Mouse (Mus musculus) ovary, adult 18-20 months (tissue): Measurements from ENCODE around the gene Gipc3.

Source experiments
- DNase-seq: peaks from one replicate; pipeline ENCODE4 v3.0.0; 2022; ENCODE audit warnings: low spot score, mixed read lengths

Gene Gipc3

DNA sequence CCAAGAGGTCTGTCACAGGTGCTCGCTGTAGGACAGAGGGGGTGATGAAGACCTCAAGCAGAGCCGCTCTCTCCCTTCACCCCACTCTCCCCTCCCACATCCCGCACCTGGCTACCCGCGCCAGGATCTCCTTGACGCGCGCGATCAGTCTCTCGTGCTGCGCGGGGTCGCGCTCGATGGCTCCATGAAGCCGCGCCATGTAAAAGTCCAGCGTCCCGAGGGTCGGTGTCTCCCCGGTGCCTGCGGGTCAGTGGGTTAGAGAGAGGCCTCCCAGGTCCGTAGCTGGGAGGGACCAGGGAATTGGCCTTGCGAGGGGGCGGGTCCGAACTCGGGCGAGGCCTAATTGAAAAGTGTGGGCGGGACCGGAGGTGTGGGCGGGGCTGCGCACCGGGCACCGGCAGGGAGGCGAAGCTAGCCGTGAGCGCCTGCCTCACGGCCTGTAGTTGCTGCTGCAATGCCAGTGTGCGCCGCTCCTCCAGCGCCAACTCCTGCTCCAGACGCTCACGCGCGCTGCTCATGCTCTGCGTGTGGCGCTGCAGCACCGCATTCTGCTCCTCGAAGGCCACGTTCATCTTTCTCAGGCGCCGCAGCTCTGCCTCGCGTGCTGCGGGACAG is 3.5 kb upstream of the Gipc3 start:
- peak; percentile 62 for DNase-seq

DNA sequence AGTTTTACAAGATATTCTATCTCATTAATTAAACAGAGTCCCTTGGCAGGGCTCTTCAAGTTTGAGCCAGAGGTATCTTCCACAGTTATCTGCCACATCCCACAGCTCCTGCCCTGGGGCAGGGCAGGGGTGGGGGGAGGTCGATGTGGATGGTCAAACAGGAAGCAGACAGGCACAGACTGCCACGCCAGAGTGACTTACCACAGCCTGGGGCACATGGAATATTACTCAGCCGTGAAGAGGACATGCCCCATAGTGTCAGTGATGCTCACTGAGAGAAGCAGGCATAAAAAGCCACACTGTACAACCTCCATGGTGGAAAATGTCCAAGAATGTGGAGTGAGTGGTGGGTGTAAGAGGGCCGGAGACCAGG is 2.1 kb upstream of the Gipc3 start:
- DNase-seq = no peak

DNA sequence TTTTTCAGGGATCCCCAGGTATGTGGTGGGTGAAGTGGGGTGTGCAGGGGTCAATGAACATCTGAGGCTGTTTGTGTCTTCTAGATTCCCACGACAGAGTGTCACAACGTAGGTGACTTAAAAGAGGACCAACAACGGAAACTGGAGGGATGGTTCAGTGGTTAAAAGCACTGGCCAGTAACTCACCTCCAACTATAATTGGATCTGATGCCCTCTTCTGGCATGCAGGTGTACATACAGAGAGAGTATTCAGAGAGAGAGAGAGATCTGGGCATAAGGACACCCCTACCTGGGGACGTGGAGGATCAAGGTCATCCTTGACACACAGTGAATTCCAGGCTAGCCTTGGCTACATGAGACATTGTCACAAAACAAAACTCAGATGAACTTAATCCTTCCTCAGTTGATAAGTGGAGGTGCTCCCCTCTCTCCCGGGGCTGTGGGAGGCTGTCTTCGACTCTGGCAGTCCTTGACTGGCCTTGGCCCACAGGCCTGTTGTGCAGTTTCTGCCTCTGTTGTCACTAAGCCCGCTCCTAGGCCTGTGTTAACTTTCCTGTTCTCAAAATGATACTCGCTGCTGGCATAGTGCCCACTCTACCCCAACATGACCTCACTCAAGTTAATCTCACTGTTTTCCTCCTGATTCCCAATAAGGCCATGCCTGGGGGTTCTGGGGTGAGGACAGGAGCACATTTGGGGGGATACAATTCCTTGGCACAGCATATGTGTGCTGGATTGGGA is 1.5 kb upstream of the Gipc3 start:
- no peak for DNase-seq

DNA sequence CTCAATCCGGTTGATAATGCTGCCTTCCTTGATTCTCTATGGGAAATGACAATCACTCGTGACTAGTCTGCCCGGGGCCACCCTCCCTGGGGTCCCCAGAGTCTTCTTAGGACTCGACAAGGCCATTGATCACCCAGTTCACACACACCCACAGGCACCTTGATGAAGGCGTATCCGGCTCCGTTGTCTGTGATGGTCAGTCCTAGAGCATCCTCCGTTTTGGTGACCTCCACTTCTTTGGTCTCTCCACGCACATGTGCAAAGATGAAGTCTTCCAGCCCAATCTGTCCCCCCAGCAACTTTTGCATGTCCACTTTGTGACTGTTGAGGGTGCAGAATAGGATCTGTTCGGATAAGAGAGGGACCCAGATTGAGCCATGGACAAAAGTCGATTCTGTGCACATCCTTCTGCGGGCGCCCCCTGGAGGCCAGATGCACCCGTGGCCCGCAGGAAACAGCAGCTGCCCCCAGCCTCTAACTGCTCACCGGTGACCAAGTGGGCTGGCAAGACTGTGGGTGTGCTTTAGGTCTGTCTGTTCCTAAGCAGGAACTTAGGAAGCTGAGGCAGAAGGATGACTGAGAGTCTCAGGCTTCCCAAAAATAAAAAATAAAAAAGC is 1.6 kb downstream of the Gipc3 start:
- no peak for DNase-seq

DNA sequence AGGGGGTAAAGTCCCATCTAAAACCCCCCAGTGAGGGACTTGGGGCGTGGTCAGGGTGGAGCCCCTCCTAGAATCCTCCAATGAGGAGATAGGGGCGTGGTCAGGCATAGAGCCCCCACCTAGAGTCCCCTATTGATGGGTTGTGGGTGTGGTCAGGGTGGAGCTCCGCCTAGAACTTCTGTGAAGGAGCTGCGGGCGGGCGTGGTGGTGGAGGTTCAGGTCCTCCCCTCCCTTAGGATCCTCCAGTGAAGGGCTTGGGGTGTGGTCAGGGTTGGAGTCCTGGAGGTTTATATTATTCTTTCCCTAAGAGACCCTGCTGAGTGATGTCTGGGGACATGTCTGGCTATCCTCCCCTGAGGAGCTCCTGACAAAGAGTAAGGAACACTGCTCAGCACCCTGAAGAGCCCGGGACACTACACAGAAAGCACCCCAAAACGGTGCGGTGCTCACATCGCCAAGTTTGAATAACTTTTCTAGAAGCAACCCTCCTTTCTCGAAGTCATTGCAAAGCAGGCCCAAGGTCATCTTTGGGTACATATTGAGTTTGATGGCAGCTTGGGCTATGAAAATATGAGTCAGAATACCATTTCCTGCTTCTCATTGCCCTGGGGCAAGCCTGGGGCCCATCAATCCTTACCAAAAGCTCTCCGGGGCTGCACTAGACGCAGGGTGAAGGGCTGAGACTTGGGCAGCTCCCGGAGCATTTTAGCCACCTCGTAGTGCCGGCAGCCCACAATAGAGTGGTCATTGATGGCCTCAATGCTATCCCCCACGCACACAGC is 2.3 kb downstream of the Gipc3 start:
- DNase-seq = no peak

DNA sequence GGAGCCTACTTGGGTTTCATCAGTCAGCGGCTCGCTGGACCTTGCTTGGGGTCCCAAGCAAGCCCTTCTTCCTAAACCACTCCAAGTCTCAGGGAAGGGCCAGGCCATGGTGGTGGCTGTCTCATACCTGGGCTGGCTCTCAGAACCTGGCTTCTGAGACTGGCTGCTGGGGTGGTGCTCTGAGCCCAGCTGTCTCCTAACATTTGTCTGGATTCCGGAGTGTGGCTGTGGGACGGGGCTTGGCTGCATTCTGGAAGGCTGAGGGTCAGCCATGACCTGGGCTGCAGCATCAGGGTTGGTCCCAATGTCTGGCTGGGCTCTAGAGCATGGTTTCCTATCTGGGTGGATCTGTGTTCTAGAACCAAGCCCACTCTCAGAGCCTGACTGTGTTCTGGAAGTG is 6.5 kb downstream of the Gipc3 start:
- DNase-seq = no peak

DNA sequence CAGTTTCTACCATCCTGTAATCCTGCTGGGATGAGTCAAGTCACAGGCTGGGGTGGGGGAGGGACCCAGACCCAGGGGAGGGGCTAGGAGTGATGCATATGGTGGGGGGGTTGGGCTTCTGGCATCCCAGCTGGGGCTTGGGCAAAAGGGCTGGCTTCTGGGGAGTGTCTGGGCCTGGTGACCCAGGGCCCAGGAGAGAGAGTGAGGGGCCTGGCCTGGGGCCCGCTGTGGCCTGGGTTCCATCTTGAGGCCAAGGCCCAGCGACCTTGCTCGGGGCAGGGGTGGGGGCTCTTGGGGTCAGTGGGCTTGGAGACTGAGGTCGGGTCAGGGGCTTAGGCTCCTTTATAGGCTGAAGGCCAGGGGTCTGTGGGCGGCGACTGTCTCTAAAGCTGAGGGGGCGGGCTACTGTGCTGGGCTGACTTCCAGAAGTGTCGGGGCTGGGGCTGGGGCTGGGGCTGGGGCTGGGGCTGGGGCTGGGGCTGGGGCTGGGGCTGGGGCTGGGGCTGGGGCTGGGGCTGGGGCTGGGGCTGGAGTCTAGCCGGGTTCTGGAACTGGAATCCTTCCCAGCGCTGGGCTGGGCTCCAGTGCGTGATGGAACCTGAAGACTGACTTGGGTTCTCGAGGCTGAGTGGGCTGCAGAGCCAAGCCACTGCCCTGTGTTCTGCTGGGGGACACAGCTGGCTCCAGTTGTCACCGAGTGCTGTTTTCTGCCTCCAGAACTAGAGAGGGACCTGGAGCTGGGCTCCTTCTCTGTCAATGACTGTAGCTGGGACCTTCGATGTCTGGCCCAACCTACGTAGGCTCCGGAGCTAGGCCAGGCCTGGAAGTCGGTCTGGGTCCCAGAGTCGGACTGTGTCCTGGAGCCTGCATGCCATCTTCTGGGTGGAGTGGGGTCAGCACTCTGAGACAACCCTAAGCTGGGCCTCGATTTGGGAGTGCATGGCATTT is 7.4 kb downstream of the Gipc3 start:
- DNase-seq = no peak

DNA sequence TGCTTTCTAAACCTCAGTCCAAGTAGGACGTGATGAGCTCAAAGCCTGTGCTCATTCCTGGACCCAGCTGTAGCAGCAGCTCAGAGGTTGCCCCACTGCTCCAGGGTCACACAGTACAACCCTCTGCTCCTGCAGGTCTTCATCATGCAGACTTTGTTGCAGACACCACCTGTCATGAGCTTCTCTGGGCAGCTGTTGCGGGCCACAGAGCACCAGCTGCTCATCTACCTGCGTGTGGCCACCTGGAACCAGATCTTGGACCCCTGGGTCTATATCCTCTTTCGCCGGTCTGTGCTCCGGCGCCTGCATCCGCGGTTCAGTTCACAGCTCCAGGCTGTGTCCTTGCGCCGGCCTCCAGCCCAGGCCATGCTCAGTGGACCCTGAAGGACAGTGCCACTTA is 8.7 kb downstream of the Gipc3 start:
- DNase-seq = no peak

DNA sequence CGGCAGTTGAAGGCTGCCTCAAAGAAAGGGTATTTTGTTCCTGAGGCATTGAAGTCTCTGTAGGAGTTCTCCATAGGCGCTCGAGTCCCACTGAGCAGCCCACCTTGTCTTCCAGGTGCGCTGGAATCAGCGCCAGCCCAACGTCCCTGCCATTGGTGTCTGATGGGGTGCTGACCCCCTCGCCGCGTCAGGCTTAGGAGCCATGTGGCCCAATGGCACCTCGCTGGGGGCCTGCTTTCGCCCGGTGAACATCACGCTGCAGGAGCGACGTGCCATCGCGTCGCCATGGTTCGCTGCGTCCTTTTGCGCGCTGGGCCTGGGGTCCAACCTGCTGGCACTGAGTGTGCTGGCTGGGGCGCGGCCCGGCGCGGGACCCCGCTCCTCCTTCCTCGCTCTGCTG is 10.8 kb downstream of the Gipc3 start:
- no peak for DNase-seq

DNA sequence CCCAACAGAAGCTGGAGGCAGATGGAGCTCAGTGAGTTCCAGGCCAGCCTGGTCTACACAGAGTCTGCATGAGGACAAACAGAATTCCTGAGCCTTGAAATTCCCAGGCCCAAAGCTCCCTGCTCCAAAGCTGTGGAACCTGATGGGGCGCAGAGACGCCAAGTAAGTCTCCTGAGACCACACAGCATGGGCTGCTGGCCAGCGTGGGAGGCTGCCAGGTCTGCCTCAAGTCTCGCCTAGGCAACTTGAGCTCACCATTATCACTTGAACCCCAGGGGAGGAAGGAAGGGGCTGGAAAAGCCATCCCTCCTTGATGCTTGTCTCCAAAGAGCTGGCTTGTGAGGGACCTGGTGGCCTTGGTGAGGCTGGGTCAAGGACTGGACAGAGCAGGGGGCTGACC is 13.1 kb downstream of the Gipc3 start:
- DNase-seq = no peak

DNA sequence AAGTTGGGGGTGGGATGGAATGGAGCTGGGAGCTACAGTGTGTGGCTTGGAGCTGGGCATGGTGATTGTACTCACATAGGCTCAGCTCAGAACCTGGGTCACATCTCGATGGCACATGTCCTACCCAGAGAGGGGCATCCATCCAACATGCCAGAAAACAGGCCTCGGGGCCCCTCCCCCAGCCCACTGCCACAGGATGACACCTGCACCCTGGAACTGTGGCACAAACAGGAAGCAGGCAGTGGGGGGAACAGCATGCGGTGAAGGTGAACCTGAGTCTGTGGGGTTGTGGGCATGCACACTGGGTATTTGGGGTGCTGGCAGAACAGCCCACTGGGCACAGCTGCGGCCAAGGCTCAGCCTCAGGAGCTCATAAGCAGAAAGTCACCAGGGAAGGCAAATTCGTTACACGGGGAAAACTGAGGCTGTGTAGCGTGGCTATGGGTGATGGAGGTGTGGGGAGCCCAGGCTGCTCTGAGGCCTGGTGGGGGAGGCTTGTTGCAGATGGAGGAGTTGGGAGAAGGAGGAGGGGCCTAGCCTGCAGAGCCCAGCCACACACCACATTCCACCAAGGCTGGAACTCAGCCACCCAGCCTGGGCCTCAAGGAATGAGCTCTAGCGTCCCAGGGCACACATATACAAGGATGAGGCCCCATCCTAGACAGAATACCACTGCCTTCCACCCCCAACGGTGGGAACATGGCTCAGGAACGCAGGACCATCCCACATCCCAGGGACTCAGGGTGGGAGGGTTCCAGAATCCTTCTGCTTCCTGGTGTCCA is 13.7 kb downstream of the Gipc3 start:
- DNase-seq = no peak

DNA sequence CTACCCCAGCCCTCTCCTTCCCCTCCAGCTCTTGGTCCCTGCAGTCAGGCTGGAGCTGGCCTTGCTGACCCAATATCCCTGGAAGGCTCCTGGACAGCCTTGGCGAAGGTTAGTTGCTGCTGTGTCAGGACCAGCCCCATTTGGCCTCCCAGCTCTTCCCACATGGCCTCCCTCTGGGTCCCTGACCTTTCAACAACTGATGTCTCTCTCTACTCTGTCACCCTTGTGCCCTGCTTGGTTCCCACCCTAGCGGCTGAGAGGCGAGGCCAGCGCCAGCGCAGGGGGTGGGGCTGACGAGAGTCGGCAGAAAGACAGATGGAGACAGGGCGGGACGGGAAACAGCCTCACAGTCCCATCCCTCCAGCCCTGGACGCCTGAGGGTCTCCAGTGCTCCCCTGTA is 14.7 kb downstream of the Gipc3 start, which contains the start of gene Tbxa2r:
Gene Tbxa2r (plus strand): TSS at position 346 of the 400 bp plus-strand sequence.
- no peak for DNase-seq

DNA sequence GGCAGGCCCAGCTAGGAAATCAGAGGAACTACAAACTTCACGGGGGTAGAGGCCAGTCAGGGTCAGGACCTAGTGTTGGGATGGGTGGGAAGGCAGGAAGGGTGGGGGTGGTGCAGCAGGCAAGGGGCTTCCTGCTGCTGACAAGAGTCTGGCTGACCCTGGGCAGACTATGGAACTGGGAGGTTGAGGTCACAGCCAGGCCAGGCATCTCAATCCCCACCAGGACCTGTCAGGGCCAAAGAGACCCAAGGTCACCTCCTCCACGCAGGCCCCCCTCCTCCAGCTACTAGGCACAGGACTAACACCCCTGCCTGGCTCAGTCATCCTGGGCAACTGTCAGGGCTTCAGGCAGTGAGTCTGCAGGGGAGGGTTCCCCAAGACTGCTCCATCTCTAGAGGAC is 15.1 kb downstream of the Gipc3 start:
- DNase-seq = no peak

DNA sequence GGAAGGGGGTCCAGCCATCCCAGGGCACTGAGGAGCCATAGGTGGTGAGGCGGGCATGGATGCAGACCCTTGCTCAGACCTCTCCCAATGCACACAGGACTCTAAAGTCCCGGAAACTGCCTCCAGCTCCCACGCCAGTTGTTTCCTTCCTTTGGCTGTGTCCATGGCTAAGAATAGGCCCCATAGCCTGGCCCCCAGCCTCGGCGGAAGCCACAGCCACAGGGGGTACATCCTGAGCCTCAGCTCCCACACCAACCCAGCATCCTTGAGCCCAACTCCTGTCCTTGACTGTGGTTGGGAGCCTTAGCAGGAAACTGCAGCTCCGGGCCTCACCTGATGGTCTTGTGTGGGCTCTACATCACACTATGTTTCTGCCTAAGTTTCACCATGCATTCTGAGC is 16.2 kb downstream of the Gipc3 start:
- no peak for DNase-seq

DNA sequence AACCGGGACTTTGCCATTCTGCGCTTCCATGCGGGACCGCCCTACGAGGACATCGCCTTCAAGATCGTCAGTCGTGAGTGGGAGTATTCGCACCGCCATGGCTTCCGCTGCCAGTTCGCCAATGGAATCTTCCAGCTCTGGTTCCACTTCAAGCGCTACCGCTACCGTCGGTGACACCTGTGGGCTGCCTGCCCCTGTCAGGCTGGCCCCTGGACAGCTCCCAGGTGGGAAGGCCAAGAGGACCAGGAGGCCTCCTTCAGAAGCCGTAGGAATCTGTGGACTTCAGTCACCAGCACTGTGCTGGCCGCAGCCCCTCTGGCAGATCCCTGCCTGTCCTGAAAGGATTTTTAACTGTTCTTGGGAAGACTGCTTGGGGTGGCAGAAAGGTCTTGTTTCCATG is 17.3 kb downstream of the Gipc3 start:
- DNase-seq = no peak

DNA sequence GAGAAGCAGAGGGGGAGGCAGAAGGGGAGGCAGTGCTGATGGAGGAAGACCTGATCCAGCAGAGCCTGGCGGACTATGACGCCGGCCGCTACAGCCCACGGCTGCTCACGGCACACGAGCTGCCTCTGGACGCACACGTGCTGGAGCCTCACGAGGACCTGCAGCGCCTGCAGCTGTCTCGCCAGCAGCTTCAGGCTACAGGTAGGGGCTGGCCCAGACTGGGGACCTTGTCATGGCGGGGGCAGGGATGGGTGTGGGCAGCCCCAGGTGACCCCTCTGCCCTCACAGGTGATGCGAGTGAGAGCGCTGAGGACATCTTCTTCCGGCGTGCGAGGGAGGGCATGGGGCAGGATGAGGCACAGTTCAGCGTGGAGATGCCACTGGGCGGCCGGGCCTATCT is 17.9 kb downstream of the Gipc3 start:
- DNase-seq = no peak

DNA sequence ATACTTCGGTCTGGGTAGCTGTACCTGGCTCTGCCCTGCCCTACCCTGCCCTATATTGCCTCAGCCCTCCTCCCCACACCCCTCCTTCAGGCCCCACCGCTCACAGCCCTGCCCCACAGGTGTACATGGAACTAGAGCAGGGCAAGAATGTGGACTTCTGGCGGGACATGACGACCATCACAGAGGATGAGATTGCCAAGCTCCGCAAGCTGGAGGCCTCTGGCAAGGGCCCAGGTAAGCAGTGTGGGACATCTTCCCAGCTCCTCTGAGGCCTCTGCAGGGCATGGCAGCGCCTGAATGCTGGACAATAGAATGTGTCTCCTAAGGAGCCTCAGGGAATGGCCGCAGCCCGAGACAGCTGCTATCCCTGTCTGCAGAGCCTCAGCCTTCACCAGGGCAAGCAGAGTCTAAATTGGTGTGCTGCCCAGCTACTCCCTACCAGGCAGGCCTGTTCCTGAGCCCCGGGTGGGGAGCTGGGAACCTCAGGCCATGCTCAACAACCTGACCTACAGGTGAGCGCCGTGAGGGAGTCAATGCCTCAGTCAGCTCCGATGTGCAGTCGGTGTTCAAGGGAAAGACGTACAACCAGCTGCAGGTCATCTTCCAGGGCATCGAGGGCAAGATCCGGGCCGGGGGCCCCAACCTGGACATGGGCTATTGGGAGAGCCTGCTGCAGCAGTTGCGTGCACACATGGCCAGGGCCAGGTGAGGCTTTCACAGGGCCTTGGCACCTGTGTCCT is 19.1 kb downstream of the Gipc3 start:
- no peak for DNase-seq

DNA sequence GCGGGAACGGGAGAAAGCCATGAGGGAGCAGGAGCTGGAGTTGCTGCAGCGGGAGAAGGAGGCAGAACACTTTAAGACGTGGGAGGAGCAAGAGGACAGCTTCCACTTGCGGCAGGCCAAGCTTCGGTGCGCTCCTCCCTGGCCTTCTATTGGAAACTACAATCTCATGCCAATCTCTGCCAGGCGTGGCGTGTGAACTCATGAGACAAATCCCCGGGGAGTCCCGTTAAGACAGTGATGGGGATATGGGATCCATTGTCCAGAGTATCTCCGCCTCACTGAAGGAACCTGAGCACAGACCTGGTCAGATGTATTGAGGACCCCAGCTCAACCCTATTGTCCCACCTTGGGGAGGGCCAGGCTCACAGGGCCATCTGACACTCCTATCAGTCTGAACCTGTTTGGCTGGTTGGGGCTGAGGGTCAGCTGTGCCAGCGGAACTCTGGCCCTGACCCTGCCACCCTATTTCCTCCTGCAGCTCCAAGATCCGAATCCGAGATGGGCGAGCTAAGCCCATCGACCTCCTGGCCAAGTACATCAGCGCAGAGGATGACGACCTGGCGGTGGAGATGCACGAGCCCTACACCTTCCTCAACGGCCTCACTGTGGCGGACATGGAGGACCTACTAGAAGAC is 19.8 kb downstream of the Gipc3 start:
- no peak for DNase-seq

DNA sequence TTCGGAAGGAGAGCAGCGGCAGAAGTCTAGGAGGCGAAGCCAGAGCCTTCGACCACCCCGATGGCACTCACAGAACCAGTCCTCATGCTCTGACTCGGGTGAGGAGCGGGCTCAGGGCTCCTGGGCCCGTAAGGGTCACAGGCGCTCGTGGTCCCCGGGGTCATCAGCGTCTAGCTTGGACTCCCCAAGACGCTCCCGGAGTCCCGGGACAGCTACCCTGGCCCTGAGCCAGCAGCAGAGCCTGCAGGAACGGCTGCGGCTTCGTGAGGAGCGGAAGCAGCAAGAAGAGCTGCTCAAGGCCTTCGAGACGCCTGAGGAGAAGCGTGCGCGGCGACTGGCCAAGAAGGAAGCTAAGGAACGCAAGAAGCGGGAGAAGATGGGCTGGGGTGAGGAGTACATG is 20.6 kb downstream of the Gipc3 start:
- no peak for DNase-seq

DNA sequence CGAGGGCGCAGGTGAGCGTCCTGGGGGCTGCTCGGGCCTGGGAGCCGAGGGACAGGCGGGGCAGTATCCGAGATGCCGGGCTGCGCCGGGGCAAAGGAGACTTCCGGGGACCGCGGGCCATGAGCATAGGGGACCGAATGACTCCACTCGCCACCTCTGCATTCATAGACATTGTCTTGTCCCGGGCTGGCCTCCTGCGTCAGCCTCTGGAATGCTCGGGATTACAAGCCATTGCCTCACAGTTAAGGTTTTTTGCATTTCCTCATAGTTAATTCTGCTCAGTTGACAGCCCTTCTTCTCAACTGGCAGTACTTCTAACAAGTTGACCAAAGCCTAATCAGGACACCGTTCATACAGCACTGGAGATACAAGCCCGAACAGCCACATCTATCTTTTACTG is 21.6 kb downstream of the Gipc3 start:
- DNase-seq = no peak
